Mouse (Mus musculus) E14TG2a.4 (cell line): Measurements from ENCODE around the gene Vmn1r43.

Source experiments
- CTCF ChIP-seq: conservative IDR thresholded peaks from 2 replicates; pipeline ENCODE4 v1.5.1; 2014; ENCODE audit warnings: low read length
- NANOG ChIP-seq: IDR thresholded peaks from 2 replicates; pipeline ENCODE4 v1.6.1; 2014; ENCODE audit warnings: borderline replicate concordance, low read length, mixed read lengths
- POU5F1 ChIP-seq: IDR thresholded peaks from 2 replicates; pipeline ENCODE4 v1.6.1; 2014; ENCODE audit warnings: low read length, borderline replicate concordance

GRCm38 (mm10) chr6:89859839-89860238 is 16.4 kb downstream of the Vmn1r43 start:
- no peak for TF ChIP-seq CTCF
- no peak for TF ChIP-seq POU5F1
- peak; percentile 9; the same call in 1 of the 2 replicates for TF ChIP-seq NANOG
